Mouse (Mus musculus): ENCODE data around the gene Guca2b.

GRCm38 (mm10) chr4:119662151-119662550 lies 3.4 kb upstream of the Guca2b start:
- TF ChIP-seq CTCF (IDR thresholded peaks at IDR 0.05; ENCODE audit: insufficient read depth, low read depth, low read length) (no peak), POLR2A (IDR thresholded peaks at IDR 0.05; ENCODE audit: insufficient read depth, low read depth, low read length) (no peak)

Data from olfactory bulb, adult 2 months (tissue).